Mouse (Mus musculus): Measurements from ENCODE around the gene Ttc39d. TPM values are rescaled to one million over a fixed set of nuclear protein-coding genes. Genes with fewer than 3 reads are reported as not detected.
A peak's percentile ranks its signal among the peaks of the same experiment; 100 is the strongest.
"Not testable (repeated sequence)": the region's sequence is repeated elsewhere in the genome, so short reads cannot be mapped to it uniquely, and the experiment has no call there.

Gene Ttc39d
- polyA plus RNA-seq, 1 experiment from 2014 or later: 0.14 TPM

GRCm38 (mm10) chr17:80172761-80173160 lies 34.5 kb upstream of the Ttc39d start:
- Histone ChIP-seq H3K27me3 (no peaks in the 10 kb centered on the region), H3K27ac (no peak overlapping the region), H3K4me2 (replicated peaks) (no peak overlapping the region), H3K4me1 (peaks cover 15% of the 10 kb centered on the region), H3K9me3 (replicated peaks) (no peaks in the 10 kb centered on the region), H3K36me3 (no peaks in the 10 kb centered on the region), H3K4me3 (no peak overlapping the region), H3K9ac (no peak overlapping the region)
- WGBS: 88% methylated on average over 5 of the region's 5 CpGs
- no peak for ATAC-seq (ENCODE audit: low FRiP score)

GRCm38 (mm10) chr17:80173708-80174107 lies 33.6 kb upstream of the Ttc39d start:
- peaks cover 6% of the 10 kb centered on the region for H3K4me1 ChIP-seq
- WGBS: 97% methylated on average over 2 of the region's 2 CpGs
- no peak overlapping the region for H3K4me3 ChIP-seq
- H3K27me3 ChIP-seq: no peaks in the 10 kb centered on the region
- H3K36me3 ChIP-seq: no peaks in the 10 kb centered on the region
- H3K9ac ChIP-seq: no peak overlapping the region
- H3K27ac ChIP-seq: no peak overlapping the region
- H3K9me3 ChIP-seq (replicated peaks): no peaks in the 10 kb centered on the region
- no peak for ATAC-seq (ENCODE audit: low FRiP score)
- H3K4me2 ChIP-seq (replicated peaks): no peak overlapping the region

- ATAC-seq (ENCODE audit: low FRiP score): no peak
- Histone ChIP-seq H3K36me3 (no peaks in the 10 kb centered on the region), H3K4me2 (replicated peaks) (no peak overlapping the region), H3K27me3 (no peaks in the 10 kb centered on the region), H3K4me1 (peaks cover 2% of the 10 kb centered on the region; the same call in 1 of the 2 replicates), H3K9ac (no peak overlapping the region), H3K27ac (no peak overlapping the region), H3K4me3 (no peak overlapping the region), H3K9me3 (replicated peaks) (no peaks in the 10 kb centered on the region)
- 81% methylated on average over 3 of the region's 3 CpGs for WGBS
Observed at GRCm38 (mm10) chr17:80174146-80174545, 33.1 kb upstream of the Ttc39d start.

GRCm38 (mm10) chr17:80174699-80175385 lies 32.4 kb upstream of the Ttc39d start:
- Histone ChIP-seq H3K9me3 (replicated peaks) (no peaks in the 10 kb centered on the region), H3K9ac (no peak overlapping the region), H3K27ac (no peak overlapping the region), H3K4me3 (no peak overlapping the region), H3K4me2 (replicated peaks) (no peak overlapping the region), H3K27me3 (no peaks in the 10 kb centered on the region), H3K4me1 (no peaks in the 10 kb centered on the region), H3K36me3 (no peaks in the 10 kb centered on the region)
- peak; percentile 16; the same call in 1 of the 2 replicates for ATAC-seq (ENCODE audit: low FRiP score)
- WGBS: 71% methylated on average over 19 of the region's 19 CpGs

- WGBS: 78% methylated on average over 4 of the region's 4 CpGs
- ATAC-seq (ENCODE audit: low FRiP score): no peak
- Histone ChIP-seq H3K4me2 (replicated peaks) (no peak overlapping the region), H3K36me3 (no peaks in the 10 kb centered on the region), H3K4me3 (no peak overlapping the region), H3K27ac (no peak overlapping the region), H3K27me3 (no peaks in the 10 kb centered on the region), H3K4me1 (no peaks in the 10 kb centered on the region), H3K9me3 (replicated peaks) (no peaks in the 10 kb centered on the region), H3K9ac (no peak overlapping the region)
Observed at GRCm38 (mm10) chr17:80175386-80175739, 31.9 kb upstream of the Ttc39d start.

GRCm38 (mm10) chr17:80175966-80176365 lies 31.3 kb upstream of the Ttc39d start:
- H3K27ac ChIP-seq: no peak overlapping the region
- no peak for ATAC-seq (ENCODE audit: low FRiP score)
- H3K4me3 ChIP-seq: no peak overlapping the region
- WGBS: 95% methylated on average over 3 of the region's 3 CpGs
- H3K4me2 ChIP-seq (replicated peaks): no peak overlapping the region
- no peaks in the 10 kb centered on the region for H3K9me3 ChIP-seq (replicated peaks)
- no peak overlapping the region for H3K9ac ChIP-seq
- H3K27me3 ChIP-seq: no peaks in the 10 kb centered on the region
- no peaks in the 10 kb centered on the region for H3K4me1 ChIP-seq
- H3K36me3 ChIP-seq: no peaks in the 10 kb centered on the region

GRCm38 (mm10) chr17:80178846-80179245 lies 28.4 kb upstream of the Ttc39d start:
- H3K9ac ChIP-seq; H3K4me2 ChIP-seq (replicated peaks); H3K27me3 ChIP-seq; H3K4me1 ChIP-seq; ATAC-seq (ENCODE audit: low FRiP score); H3K27ac ChIP-seq; H3K36me3 ChIP-seq; H3K4me3 ChIP-seq; H3K9me3 ChIP-seq (replicated peaks): not testable (repeated sequence)
- WGBS: 91% methylated on average over 3 of the region's 3 CpGs

- no peaks in the 10 kb centered on the region for H3K9me3 ChIP-seq (replicated peaks)
- no peaks in the 10 kb centered on the region for H3K27me3 ChIP-seq
- no peak overlapping the region for H3K27ac ChIP-seq
- ATAC-seq (ENCODE audit: low FRiP score): peak; percentile 83
- no peaks in the 10 kb centered on the region for H3K4me1 ChIP-seq
- no peaks in the 10 kb centered on the region for H3K36me3 ChIP-seq
- under 1% methylated on average over 6 of the region's 6 CpGs for WGBS
- no peak overlapping the region for H3K4me3 ChIP-seq
- H3K9ac ChIP-seq: no peak overlapping the region
- no peak overlapping the region for H3K4me2 ChIP-seq (replicated peaks)
Observed at GRCm38 (mm10) chr17:80179959-80180358, 27.3 kb upstream of the Ttc39d start.

GRCm38 (mm10) chr17:80180468-80180867 lies 26.8 kb upstream of the Ttc39d start:
- peak; percentile 51; the same call in 1 of the 2 replicates for ATAC-seq (ENCODE audit: low FRiP score)
- no peak overlapping the region for H3K4me3 ChIP-seq
- H3K4me1 ChIP-seq: no peaks in the 10 kb centered on the region
- no peak overlapping the region for H3K4me2 ChIP-seq (replicated peaks)
- H3K9me3 ChIP-seq (replicated peaks): no peaks in the 10 kb centered on the region
- no peaks in the 10 kb centered on the region for H3K27me3 ChIP-seq
- no peak overlapping the region for H3K27ac ChIP-seq
- no peak overlapping the region for H3K9ac ChIP-seq
- no peaks in the 10 kb centered on the region for H3K36me3 ChIP-seq

- Histone ChIP-seq H3K9me3 (replicated peaks) (no peaks in the 10 kb centered on the region; the same call in 1 of the 2 replicates), H3K4me3 (no peak overlapping the region), H3K27ac (no peak overlapping the region), H3K36me3 (no peaks in the 10 kb centered on the region), H3K4me2 (replicated peaks) (no peak overlapping the region), H3K4me1 (no peaks in the 10 kb centered on the region), H3K9ac (no peak overlapping the region), H3K27me3 (no peaks in the 10 kb centered on the region)
- WGBS: 84% methylated on average over 10 of the region's 10 CpGs
- no peak for ATAC-seq (ENCODE audit: low FRiP score)
Observed at GRCm38 (mm10) chr17:80183615-80184014, 23.6 kb upstream of the Ttc39d start.

- Histone ChIP-seq H3K27me3 (no peaks in the 10 kb centered on the region), H3K9me3 (replicated peaks) (no peaks in the 10 kb centered on the region), H3K4me3 (no peak overlapping the region), H3K4me2 (replicated peaks) (no peak overlapping the region), H3K27ac (no peak overlapping the region), H3K4me1 (no peaks in the 10 kb centered on the region), H3K9ac (no peak overlapping the region), H3K36me3 (peaks cover 34% of the 10 kb centered on the region)
- WGBS: 69% methylated on average over 5 of the region's 5 CpGs
- no peak for ATAC-seq (ENCODE audit: low FRiP score)
Observed at GRCm38 (mm10) chr17:80193075-80193474, 14.2 kb upstream of the Ttc39d start.

GRCm38 (mm10) chr17:80199160-80199778 lies 8.0 kb upstream of the Ttc39d start:
- 0 out of 2 replicates have a peak, but pooled peaks have one; percentile 35 for ATAC-seq (ENCODE audit: low FRiP score)
- H3K36me3 ChIP-seq: peaks cover 69% of the 10 kb centered on the region
- 94% methylated on average over 3 of the region's 3 CpGs for WGBS
- no peak overlapping the region for H3K9ac ChIP-seq
- H3K27me3 ChIP-seq: no peaks in the 10 kb centered on the region
- H3K4me2 ChIP-seq (replicated peaks): no peak overlapping the region
- 0 out of 2 replicates have a peak, but pooled peaks cover 3% of the 10 kb centered on the region for H3K4me1 ChIP-seq
- no peak overlapping the region for H3K4me3 ChIP-seq
- no peak overlapping the region for H3K27ac ChIP-seq
- H3K9me3 ChIP-seq (replicated peaks): no peaks in the 10 kb centered on the region

- Histone ChIP-seq H3K27me3 (no peaks in the 10 kb centered on the region), H3K27ac (0 out of 2 replicates have a peak overlapping the region, but pooled peaks have one; percentile 99), H3K9me3 (replicated peaks) (no peaks in the 10 kb centered on the region), H3K36me3 (peaks cover 31% of the 10 kb centered on the region), H3K4me3 (peak overlapping the region; percentile 87), H3K9ac (peak overlapping the region; percentile 97), H3K4me2 (replicated peaks) (peak overlapping the region; percentile 87), H3K4me1 (peaks cover 11% of the 10 kb centered on the region; the same call in 1 of the 2 replicates)
- no peak for ATAC-seq (ENCODE audit: low FRiP score)
- 33% methylated on average over 5 of the region's 5 CpGs for WGBS
Observed at GRCm38 (mm10) chr17:80205657-80206056, 1.6 kb upstream of the Ttc39d start.

Data from hindbrain, embryonic 12.5 days (tissue).